Mouse (Mus musculus) left cerebral cortex, adult 18-20 months (tissue): ENCODE measurements around the gene Natd1. TPM values are rescaled to one million over a fixed set of nuclear protein-coding genes. Genes with fewer than 3 reads are reported as not detected.
A peak's percentile ranks its signal among the peaks of the same experiment; 100 is the strongest.

Experiments
- DNase-seq, 2 experiments: peaks; one replicate each; pipeline ENCODE4 v3.0.0; 2021 to 2022; ENCODE audit warnings: low spot score in 2 of 2, mixed read lengths in 1 of 2
- total RNA-seq, 2 experiments: library from RNA; stranded (reverse); gene quantifications; 2 replicates each; pipeline ENCODE4 v1.2.3; 2021

Natd1 gene
- total RNA-seq, 2 experiments from 2014 or later: 11.4 to 12.3 TPM

DNA sequence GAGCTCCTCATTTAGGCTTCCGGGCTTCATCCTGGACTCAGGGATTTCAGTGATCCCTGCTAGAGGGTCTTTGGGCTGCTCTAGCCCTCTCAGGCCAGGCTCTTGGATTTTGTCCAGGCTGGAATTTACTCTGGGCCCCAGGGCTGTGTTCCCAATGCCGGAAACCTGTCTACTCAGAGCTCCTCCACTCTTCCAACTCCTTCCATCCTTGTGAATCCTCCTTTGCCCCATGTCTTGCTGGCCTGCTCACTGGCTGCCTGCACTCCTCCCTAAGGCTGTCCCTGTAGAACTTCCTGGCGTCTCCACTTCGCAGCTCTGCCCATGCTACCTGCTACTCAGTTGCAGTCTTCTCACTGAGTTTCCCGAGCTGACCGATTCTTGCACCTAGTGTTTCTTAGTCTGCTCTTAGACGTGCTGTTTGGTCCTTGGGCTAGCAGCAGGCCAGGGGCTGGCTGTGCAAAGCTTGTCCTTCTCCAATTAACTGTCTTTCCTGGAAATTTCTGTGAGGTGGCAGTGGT, 18.0 kb upstream of the Natd1 start:
- peak; percentile 9 to 32 for DNase-seq

GRCm38 (mm10) chr11:60931869-60932481, 17.4 kb upstream of the Natd1 start, which contains the start of gene Map2k3:
Gene Map2k3, plus strand, starts transcription at chr11:60932033.
- peak; percentile 93 to 96 for DNase-seq

DNA sequence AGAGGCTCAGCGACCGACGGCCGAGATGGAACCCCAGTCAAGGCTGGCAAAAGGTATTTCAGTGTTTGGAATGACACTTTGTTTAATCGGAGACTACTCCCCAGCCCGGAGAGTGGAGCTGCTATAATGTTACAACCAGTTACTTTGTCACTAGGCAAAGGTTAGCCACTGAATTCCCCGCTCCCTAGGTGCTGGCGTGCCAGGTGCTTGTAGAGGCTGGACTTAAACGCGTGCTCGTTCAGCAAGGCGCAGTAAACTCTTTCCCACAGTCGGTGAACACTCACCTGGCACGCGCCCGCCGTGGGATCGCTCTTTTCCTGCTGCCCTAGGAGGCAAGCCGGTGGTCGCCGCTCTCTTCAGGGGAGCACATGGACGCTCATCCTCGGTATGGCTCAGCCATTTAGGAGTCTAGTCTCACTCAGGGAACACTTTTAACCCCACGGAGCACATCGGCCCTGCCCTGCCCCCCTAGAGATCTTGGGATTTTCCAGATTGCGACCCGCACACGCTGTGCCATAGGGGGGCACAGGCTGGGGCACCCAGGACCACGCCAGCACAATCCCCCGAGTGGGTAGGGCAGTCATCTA, 16.8 kb upstream of the Natd1 start:
- no peak for DNase-seq

- DNase-seq: no peak
Observed at GRCm38 (mm10) chr11:60930724-60931281, 16.3 kb upstream of the Natd1 start.

DNA sequence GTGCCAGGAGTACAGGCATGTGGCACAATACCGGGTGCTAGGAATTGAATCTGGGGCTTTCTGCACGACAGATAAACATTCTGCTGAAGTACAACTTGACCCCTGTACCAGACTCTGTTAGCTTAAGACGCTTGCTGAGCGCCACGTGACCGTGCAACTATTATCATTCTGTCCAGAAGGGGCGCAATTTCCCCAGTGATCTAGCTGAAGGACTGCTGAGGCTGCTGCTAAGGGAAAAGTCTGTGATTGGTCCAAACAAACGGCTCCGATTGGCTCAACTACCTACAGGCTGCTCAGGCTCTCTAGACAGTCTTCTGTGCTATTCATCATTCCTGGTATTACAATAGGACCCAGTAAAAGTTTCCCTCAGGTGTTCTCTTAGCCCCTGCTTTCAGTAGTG, 12.7 kb upstream of the Natd1 start:
- DNase-seq: peak; percentile 89 to 94

DNA sequence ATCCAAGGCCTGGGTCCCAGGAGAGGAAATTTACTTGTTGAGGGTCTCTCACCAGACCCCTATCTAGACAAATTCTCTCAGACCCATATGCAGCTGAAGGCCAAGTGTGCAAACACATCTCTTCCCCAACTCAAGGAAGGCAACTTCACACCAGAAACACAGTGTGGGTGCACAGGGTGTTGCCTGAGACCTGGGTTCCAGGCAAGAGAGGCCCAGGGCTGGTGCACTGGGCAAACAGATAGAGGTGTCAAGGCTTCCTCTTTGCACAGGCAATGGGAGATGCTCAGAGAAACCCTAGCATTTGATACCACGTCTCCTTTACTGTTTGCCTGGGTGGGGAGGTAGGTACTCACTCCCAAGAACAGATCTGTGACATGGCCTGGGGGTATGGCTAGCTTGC, 10.4 kb upstream of the Natd1 start:
- DNase-seq: no peak

- DNase-seq: no peak
Observed at GRCm38 (mm10) chr11:60924498-60924897, 9.9 kb upstream of the Natd1 start.

- DNase-seq: no peak
Observed at GRCm38 (mm10) chr11:60922964-60923363, 8.4 kb upstream of the Natd1 start.

DNA sequence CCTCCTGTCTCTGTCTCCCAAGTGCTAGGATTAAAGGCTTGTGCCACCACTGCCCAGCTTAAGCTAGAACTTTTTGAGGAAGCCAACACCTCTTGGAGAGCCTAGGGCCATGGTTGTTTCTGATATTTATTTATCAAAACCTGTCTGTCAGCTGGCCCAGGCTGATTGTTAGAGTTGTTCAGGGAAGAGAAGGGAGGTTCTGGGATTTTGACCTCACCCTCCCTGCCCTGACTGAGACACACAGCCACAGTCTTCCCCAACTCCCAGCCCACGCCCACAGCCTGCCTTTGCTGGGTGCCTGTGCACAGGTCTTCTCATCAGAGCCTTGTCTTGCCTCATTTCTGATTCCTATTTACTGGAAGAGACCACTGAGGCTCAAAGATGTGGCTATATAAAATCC, 7.6 kb upstream of the Natd1 start:
- DNase-seq: no peak

DNA sequence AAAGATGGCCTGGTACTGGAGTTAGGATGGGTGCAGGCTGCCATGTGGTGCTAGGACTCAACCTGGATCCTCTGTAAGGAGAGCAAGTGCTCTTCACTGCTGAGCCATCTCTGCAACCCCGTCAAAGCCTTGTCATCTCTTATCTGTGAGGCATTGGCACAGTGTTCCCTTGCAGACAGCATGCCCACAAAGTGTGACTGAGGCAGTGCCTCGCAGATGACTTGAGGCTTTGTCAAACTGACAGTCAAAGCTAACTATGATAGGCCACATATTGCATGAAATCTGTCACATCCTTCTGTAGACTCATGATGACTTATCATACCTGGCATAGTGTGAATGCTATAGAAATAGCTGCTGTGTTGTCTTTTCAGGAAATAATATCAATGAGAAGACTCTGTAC, 5.5 kb upstream of the Natd1 start:
- no peak for DNase-seq

DNA sequence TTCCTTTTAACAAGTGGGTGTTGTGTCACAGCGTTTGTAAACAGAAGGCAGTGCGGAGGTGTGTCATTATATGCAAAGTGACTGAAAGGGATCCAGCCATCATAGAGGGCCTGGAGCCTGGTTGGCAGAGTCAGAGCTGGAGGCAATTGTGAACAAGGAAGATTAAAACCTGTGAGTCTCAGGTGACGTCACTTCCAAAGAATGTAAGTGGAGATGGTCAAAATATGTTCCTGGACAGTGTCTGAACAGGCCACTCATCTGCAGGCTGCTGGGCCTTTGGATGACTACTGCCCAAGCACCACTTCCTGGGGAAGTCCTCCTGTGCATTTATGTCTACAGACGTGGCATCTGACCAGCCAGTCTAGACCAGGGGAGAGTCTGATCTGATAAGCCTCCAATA, 651 bp upstream of the Natd1 start:
- no peak for DNase-seq

DNA sequence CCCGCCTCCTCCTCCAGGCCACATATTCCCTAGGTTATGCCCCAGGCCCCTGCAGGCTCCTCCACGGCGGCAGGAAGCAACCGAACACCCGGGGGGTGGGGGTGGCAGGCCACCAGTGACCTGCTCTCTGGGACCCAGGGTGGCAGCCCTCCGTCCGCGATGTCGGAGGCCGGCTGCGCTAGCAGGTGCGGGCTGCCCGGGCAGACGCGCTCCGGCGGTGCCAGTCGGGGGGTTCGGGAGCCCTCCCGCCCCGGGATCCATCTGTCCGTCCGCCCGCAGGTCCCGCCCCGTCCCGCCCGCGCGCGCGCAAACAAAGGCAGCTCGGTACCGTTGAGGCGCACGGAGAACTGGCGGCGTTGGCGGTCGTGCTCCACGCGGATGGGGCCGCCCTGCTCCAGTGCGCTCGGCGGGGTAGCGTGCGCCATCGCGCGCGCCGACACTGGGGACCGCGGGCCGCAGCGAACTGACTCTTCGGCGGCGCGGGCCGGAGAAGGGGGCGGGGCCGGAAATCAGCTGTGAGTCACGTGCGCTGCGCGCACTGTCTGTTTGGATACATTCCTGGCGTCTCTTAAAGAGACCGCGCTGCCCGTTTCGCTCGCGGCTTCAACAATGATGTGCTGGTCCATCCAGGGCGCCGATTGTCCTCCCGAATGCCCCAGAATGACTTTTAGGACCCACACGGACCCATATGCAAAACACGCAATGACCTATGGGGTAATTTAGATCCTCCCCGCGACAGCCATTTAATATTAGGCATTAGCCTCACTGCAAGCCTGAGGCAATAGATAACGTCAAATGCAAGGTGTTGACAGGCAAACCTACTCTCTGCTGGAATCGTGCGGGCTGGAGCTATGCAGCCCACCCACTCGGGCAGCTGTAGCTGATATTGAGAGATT, 1.0 kb downstream of the Natd1 start:
- peak; percentile 90 to 91 for DNase-seq

- DNase-seq: no peak
Observed at GRCm38 (mm10) chr11:60912525-60912973, 2.0 kb downstream of the Natd1 start.

GRCm38 (mm10) chr11:60909626-60910025, 4.9 kb downstream of the Natd1 start:
- no peak for DNase-seq

DNA sequence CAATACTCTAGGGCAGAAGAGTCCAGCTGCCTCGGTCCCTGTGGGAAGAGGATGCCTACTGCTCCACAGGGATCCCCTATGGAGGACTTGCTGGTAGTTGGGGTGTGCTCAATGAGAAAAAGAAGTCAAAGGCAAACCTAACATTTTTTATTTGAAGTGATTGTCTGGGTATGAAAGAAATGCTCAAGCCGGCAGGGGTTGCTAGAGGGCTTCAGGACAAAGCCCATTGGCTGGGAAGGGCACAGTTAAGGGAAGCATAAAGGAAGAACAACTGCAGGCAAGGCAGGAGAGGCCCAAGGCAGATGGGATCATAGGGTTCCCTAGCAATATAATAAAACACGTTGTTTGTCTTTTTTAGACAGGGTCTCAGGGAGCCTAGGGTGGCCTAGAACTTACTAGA, 6.5 kb downstream of the Natd1 start:
- DNase-seq: no peak

- DNase-seq: no peak
Observed at GRCm38 (mm10) chr11:60906449-60906848, 8.1 kb downstream of the Natd1 start.

DNA sequence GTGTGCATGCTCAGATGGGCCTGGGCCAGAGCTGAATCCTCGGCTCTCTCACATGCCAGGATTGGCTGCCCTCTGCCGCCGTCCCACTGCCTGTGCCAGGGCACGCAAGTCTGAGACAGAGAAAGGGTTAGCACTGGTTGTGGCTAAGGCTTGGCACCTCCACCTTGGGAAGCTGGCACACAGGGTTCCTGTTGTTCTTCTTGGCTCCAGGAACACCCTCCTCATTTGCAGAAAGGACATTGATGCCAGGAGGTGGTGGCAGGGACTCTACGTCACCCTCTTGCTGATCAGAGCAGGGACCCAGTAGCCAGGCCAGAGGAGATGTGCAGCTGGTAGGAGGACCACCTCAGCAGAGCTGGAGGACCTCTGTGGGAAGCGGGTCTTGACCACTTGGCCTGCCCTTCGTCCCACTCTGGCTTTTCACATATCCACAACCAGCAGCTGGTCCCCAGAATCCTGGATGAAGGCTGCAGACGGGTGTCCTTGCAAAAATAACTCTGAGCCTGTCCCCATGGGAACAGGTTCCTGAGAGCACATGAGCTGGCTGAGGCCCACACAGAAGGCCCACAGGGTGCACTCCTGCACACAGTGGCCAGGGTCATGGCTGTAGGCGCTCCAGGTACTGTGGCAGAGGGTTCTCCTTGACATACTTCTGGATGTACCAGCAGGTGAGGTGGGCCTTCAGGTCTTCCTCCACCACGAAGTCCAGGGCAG, 9.0 kb downstream of the Natd1 start:
- no peak for DNase-seq

DNA sequence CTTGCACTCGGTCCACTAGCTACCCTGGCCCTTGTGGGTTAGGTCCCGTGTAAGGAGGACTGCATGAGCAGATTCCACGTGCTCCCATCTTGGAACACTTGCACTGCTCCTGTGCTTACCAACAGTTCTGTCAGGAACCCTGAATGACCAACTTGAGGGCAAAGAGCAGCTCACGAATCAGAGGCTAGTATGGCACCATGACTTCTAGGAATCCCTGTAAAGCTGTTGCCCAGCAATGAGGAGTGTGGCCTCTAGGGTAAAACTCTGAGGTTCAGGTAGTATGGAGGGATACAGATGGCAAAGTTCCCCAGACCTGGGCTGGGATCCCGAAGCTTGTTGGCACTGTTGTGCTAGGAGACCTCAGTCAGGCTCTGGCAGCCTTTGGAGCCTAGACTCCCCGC, 10.9 kb downstream of the Natd1 start:
- no peak for DNase-seq

DNA sequence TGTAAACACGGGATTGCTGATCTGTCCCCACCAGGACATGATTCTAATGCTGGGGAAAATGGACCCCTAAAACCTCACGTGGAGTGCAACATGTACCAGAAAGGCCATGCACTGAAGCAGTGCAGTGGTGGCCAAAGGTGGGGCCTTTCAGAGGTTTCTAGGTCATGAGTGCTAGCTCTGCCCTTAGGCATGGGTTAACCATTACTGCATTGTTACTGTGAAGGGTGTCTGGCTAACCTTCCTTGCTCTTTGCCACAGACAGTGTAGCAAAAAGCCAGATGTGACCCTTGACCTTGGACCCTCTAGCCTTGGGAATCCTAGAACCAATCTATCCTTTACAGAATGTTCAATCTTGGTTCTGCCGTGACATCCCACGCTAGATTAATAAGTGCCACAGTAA, 12.1 kb downstream of the Natd1 start:
- DNase-seq: no peak

DNA sequence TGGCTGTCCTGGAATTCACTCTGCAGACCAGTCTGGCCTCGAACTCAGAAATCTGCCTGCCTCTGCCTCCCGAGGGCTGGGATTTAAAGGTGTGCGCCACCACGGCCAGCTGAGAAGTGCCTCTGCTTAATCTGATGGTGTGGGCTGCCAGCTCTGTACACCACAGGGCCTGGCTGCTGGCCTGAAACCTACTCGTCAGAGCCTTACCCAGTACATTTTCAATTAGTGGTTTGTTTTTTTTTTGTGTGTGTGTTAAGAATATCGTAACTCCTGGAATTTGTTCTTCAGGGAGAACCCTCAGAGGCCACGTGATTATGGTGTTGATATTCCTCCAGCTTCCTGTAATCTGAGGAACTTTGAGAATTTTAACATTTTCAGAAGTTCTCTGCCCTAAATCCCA, 12.5 kb downstream of the Natd1 start:
- no peak for DNase-seq

DNA sequence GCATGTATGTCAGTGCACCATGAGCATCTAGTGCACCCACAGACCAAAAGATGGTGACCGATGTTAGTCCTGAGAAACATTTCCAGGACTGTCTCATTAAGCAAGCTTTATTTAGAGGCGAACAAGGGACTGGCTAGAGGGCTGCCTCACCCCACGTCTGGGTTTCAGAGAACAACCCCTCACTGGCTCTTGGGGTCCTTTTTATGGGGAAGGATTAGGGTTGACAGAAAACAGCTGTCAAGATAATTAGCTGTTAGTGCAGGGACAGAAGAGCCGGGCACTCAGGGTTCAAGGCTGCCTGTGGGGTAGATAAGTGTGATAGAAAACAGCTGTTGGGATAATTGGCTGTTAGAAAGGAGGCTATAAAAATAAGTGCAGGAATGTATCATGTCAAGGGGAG, 18.6 kb downstream of the Natd1 start:
- DNase-seq: no peak
